Mouse (Mus musculus): Measurements from ENCODE around the gene Adh1. TPM values are rescaled to one million over a fixed set of nuclear protein-coding genes. Genes with fewer than 3 reads are reported as not detected.

Adh1 gene
- polyA plus RNA-seq, 1 experiment from 2014 or later: 138 TPM

DNA sequence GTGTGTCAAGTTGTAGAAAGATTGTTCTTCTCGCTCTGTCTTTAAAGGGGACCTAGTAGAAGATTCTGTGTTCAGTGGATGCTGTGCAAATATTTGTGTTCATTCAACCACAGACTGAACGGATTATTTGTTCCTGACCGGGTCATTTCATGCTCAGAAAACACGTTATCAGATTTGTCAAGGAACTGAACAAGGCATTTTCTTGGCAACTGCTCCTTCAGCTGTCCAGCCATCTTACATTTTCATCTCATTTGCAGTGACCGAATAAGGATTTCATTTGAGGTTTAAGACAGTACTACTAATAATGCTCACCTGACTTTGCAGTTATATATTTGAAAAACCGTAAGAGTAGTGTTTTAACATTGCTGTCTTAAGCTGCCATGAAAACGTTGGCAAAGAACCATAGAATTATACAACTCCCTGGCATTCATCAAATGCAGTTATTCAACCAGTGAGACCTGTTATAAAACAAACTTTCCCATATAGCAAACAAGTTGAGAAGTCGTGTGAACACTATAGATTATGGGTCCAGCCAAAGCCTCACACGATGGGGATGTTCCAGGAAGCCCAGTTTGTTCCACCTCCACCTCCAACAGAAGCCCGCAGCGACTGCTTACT lies 24.1 kb upstream of the Adh1 start:
- Histone ChIP-seq H3K27ac (ENCODE audit: low read length) (no peak overlapping the region), H3K4me1 (ENCODE audit: control insufficient read depth, low read depth, low read length) (no peaks in the 10 kb centered on the region; the same call in 1 of the 2 replicates), H3K4me2 (ENCODE audit: low read depth, low read length) (no peak overlapping the region), H3K4me3 (ENCODE audit: low read depth, low read length) (no peak overlapping the region), H3K27me3 (ENCODE audit: control insufficient read depth, insufficient read depth, low read depth, low read length) (no peaks in the 10 kb centered on the region), H3K36me3 (ENCODE audit: control insufficient read depth, insufficient read depth) (no peaks in the 10 kb centered on the region), H3K9me3 (replicated peaks; ENCODE audit: control insufficient read depth, low read length) (no peaks in the 10 kb centered on the region), H3K9ac (ENCODE audit: low read depth, low read length) (no peak overlapping the region)
- no peak for ATAC-seq (ENCODE audit: low read depth)
- WGBS (ENCODE audit: insufficient replicate concordance): 59% methylated on average over 11 of the region's 11 CpGs

DNA sequence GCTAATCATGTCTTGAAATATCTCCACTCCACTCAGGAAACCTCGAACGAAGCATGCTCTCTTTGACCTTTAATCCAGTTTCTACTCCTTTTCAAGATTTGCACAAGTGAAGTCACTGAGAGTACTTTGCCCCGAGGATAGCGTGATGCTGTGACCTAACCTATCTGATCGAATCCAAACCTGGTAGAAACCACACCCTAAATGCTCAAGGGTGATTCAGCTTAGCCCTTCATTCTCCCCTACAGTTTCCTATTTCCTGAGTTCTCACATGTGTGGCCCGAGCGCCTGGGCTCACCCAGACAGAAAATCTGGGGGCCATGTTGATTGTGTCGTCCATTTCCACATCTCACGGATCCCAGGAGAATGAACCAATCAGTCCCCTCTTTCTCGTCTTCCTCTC lies 22.7 kb upstream of the Adh1 start:
- Histone ChIP-seq H3K27me3 (ENCODE audit: control insufficient read depth, insufficient read depth, low read depth, low read length) (no peaks in the 10 kb centered on the region), H3K4me1 (ENCODE audit: control insufficient read depth, low read depth, low read length) (no peaks in the 10 kb centered on the region; the same call in 1 of the 2 replicates), H3K27ac (ENCODE audit: low read length) (no peak overlapping the region), H3K9ac (ENCODE audit: low read depth, low read length) (no peak overlapping the region), H3K4me2 (ENCODE audit: low read depth, low read length) (no peak overlapping the region), H3K9me3 (replicated peaks; ENCODE audit: control insufficient read depth, low read length) (no peaks in the 10 kb centered on the region), H3K36me3 (ENCODE audit: control insufficient read depth, insufficient read depth) (no peaks in the 10 kb centered on the region), H3K4me3 (ENCODE audit: low read depth, low read length) (no peak overlapping the region)
- 52% methylated on average over 10 of the region's 10 CpGs for WGBS (ENCODE audit: insufficient replicate concordance)
- no peak for ATAC-seq (ENCODE audit: low read depth)

DNA sequence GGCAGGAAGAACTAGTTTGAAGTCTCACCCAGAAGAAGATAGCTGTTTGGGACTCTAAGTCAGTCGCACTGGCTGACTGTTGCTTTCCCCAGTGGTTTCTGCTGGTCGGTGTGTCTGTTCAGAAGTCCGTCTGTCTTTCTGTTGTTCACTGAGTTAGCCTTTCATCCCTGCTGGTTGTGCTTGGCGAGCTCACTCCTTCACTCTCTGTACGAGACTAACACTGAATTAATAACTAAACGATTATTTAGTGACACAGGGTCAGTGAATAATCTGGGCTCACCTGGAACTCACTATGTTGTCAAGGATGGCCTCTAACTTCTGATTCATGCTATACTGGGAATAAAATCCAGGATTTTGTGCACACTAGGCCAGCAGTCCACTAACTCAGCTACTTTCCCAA lies 21.3 kb upstream of the Adh1 start:
- no peak for ATAC-seq (ENCODE audit: low read depth)
- 71% methylated on average over 6 of the region's 6 CpGs for WGBS (ENCODE audit: insufficient replicate concordance)
- no peak overlapping the region for H3K4me2 ChIP-seq (ENCODE audit: low read depth, low read length)

DNA sequence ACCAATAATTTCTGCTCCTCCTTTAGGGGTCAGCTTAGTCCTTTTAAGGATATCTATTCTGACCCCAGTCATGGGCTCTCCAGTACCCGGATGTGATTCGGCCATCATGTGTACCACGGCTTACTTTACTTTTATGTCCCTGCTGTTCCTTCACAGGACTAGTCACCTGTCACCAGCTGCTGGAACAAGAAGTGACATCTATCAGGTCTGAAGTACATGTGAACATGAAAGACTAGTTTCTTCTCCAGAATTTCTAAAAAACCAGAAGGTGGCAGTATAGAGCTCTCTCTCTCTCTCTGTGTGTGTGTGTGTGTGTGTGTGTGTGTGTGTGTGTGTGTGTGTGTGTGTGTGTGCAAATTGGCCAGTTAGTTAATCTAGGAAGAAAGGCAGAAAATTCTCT lies 20.4 kb upstream of the Adh1 start:
- Histone ChIP-seq H3K9me3 (replicated peaks; ENCODE audit: control insufficient read depth, low read length) (no peaks in the 10 kb centered on the region), H3K27me3 (ENCODE audit: control insufficient read depth, insufficient read depth, low read depth, low read length) (no peaks in the 10 kb centered on the region), H3K36me3 (ENCODE audit: control insufficient read depth, insufficient read depth) (no peaks in the 10 kb centered on the region), H3K27ac (ENCODE audit: low read length) (no peak overlapping the region), H3K9ac (ENCODE audit: low read depth, low read length) (no peak overlapping the region), H3K4me1 (ENCODE audit: control insufficient read depth, low read depth, low read length) (no peaks in the 10 kb centered on the region; the same call in 1 of the 2 replicates), H3K4me2 (ENCODE audit: low read depth, low read length) (no peak overlapping the region), H3K4me3 (ENCODE audit: low read depth, low read length) (no peak overlapping the region)
- 70% methylated on average over 3 of the region's 3 CpGs for WGBS (ENCODE audit: insufficient replicate concordance)
- ATAC-seq (ENCODE audit: low read depth): no peak

More for the DNA sequence above, 21.3 kb upstream of the Adh1 start:
- no peaks in the 10 kb centered on the region; the same call in 1 of the 2 replicates for H3K4me1 ChIP-seq (ENCODE audit: control insufficient read depth, low read depth, low read length)
- H3K4me3 ChIP-seq (ENCODE audit: low read depth, low read length): no peak overlapping the region
- H3K36me3 ChIP-seq (ENCODE audit: control insufficient read depth, insufficient read depth): no peaks in the 10 kb centered on the region
- no peak overlapping the region for H3K9ac ChIP-seq (ENCODE audit: low read depth, low read length)
- no peaks in the 10 kb centered on the region for H3K9me3 ChIP-seq (replicated peaks; ENCODE audit: control insufficient read depth, low read length)
- H3K27ac ChIP-seq (ENCODE audit: low read length): no peak overlapping the region
- no peaks in the 10 kb centered on the region for H3K27me3 ChIP-seq (ENCODE audit: control insufficient read depth, insufficient read depth, low read depth, low read length)

DNA sequence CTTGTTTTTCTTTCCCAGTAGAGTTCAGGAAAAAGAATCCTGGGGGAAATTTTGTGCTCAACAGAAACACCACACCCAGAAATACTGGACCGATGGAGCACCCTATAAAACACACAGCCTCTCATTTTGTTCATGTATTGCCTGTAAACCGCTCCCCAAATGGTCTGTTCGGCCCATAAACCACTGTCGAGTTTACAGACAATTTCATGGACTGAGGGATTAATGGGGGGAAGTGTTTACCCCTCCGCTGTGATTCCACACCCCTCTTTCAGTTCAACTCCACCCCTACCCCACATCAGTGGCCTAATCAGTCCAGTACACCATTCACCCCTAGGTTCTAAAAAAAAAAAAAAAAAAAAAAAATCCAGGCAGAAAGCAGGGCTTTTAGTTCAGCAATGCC lies 19.8 kb upstream of the Adh1 start:
- no peaks in the 10 kb centered on the region for H3K27me3 ChIP-seq (ENCODE audit: control insufficient read depth, insufficient read depth, low read depth, low read length)
- no peak for ATAC-seq (ENCODE audit: low read depth)
- H3K4me2 ChIP-seq (ENCODE audit: low read depth, low read length): no peak overlapping the region
- H3K36me3 ChIP-seq (ENCODE audit: control insufficient read depth, insufficient read depth): no peaks in the 10 kb centered on the region
- 63% methylated on average over 5 of the region's 5 CpGs for WGBS (ENCODE audit: insufficient replicate concordance)
- H3K4me1 ChIP-seq (ENCODE audit: control insufficient read depth, low read depth, low read length): no peaks in the 10 kb centered on the region; the same call in 1 of the 2 replicates
- no peak overlapping the region for H3K27ac ChIP-seq (ENCODE audit: low read length)
- no peak overlapping the region for H3K4me3 ChIP-seq (ENCODE audit: low read depth, low read length)
- no peak overlapping the region for H3K9ac ChIP-seq (ENCODE audit: low read depth, low read length)
- H3K9me3 ChIP-seq (replicated peaks; ENCODE audit: control insufficient read depth, low read length): no peaks in the 10 kb centered on the region

DNA sequence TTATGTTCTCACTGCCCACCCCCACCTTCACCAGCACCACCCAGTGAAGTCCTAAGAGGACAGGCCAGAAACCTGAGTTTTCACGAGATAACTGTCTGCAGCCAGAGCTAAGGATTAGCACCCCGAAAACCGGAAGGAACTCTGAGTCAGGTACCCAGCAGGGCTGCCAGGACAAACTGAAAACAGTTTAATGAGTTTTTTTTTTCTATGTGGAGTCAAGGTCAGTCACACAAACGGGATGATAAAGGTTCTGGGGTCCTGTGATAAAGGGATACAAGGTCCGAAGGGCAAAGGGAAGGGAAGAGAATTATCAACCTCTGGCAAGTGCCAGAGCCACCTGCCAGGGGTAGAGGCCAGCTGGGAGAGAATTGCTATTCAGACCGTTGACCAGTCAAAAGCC lies 19.4 kb upstream of the Adh1 start:
- H3K27ac ChIP-seq (ENCODE audit: low read length): no peak overlapping the region
- no peak overlapping the region for H3K4me3 ChIP-seq (ENCODE audit: low read depth, low read length)
- ATAC-seq (ENCODE audit: low read depth): peak; percentile 20; the same call in 1 of the 2 replicates
- no peak overlapping the region for H3K9ac ChIP-seq (ENCODE audit: low read depth, low read length)
- no peaks in the 10 kb centered on the region for H3K27me3 ChIP-seq (ENCODE audit: control insufficient read depth, insufficient read depth, low read depth, low read length)
- H3K36me3 ChIP-seq (ENCODE audit: control insufficient read depth, insufficient read depth): no peaks in the 10 kb centered on the region
- WGBS (ENCODE audit: insufficient replicate concordance): 27% methylated on average over 6 of the region's 6 CpGs
- H3K4me2 ChIP-seq (ENCODE audit: low read depth, low read length): no peak overlapping the region
- H3K9me3 ChIP-seq (replicated peaks; ENCODE audit: control insufficient read depth, low read length): no peaks in the 10 kb centered on the region
- no peaks in the 10 kb centered on the region; the same call in 1 of the 2 replicates for H3K4me1 ChIP-seq (ENCODE audit: control insufficient read depth, low read depth, low read length)

DNA sequence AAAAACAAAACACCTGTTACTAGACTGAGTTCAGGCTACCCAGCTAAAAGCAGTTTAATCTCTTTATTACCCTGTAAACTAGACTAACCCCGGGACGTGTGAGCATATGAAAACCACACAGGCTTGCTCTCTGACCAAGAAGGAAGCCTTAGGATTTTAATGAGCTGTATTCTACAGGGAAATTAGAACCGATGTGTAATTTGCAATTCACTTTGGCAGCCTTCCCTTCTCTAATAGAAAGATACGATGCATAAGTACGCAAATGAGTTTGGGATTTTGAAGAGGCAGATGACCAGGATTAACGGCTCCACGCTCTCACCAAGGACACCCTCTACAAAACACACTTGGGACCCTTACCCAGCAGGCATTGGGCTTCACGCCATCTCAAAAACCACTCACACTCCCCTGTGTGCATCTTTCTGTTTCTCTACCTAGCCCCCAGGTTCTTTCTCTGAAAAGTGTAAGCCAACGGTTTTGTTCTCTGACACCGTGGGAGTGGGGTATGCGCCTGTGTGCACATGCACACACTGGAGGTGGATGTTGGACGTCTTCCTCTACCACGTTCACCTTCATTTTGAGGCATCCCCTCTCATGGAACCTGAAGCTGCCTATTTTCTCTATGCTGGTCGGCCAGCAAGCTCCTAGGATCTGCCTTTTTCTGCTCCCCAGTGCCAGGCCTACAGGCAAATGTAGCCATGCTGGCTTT lies 18.6 kb upstream of the Adh1 start:
- Histone ChIP-seq H3K9me3 (replicated peaks; ENCODE audit: control insufficient read depth, low read length) (no peaks in the 10 kb centered on the region), H3K9ac (ENCODE audit: low read depth, low read length) (no peak overlapping the region), H3K36me3 (ENCODE audit: control insufficient read depth, insufficient read depth) (no peaks in the 10 kb centered on the region), H3K4me3 (ENCODE audit: low read depth, low read length) (no peak overlapping the region), H3K4me1 (ENCODE audit: control insufficient read depth, low read depth, low read length) (no peaks in the 10 kb centered on the region; the same call in 1 of the 2 replicates), H3K27me3 (ENCODE audit: control insufficient read depth, insufficient read depth, low read depth, low read length) (no peaks in the 10 kb centered on the region), H3K27ac (ENCODE audit: low read length) (no peak overlapping the region), H3K4me2 (ENCODE audit: low read depth, low read length) (no peak overlapping the region)
- 71% methylated on average over 14 of the region's 14 CpGs for WGBS (ENCODE audit: insufficient replicate concordance)
- no peak for ATAC-seq (ENCODE audit: low read depth)

DNA sequence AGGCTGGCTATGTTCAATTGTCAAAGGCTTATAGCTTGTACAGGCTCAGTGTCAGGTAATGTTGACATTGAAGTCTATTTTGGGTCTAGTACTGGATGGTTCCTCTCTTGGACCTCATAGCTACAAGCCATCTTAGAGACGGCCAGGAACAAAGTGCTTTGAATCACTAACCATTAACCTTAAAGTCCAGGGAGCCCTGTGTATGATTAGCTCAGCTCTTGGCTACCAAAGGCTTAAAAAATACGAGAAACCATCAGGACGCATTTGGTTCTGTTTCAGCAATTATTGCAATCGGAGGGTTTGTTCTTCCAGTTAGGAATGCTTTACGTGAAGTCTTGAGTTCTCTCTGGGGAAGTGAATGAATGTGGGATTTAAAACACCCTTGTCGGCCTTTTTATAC lies 17.9 kb upstream of the Adh1 start:
- no peak overlapping the region for H3K4me2 ChIP-seq (ENCODE audit: low read depth, low read length)
- H3K4me3 ChIP-seq (ENCODE audit: low read depth, low read length): no peak overlapping the region
- H3K9me3 ChIP-seq (replicated peaks; ENCODE audit: control insufficient read depth, low read length): no peaks in the 10 kb centered on the region
- no peak overlapping the region for H3K9ac ChIP-seq (ENCODE audit: low read depth, low read length)
- no peaks in the 10 kb centered on the region; the same call in 1 of the 2 replicates for H3K4me1 ChIP-seq (ENCODE audit: control insufficient read depth, low read depth, low read length)
- no peaks in the 10 kb centered on the region for H3K36me3 ChIP-seq (ENCODE audit: control insufficient read depth, insufficient read depth)
- no peak overlapping the region for H3K27ac ChIP-seq (ENCODE audit: low read length)
- ATAC-seq (ENCODE audit: low read depth): peak; percentile 58; the same call in 1 of the 2 replicates
- no peaks in the 10 kb centered on the region for H3K27me3 ChIP-seq (ENCODE audit: control insufficient read depth, insufficient read depth, low read depth, low read length)
- 68% methylated on average over 6 of the region's 6 CpGs for WGBS (ENCODE audit: insufficient replicate concordance)

DNA sequence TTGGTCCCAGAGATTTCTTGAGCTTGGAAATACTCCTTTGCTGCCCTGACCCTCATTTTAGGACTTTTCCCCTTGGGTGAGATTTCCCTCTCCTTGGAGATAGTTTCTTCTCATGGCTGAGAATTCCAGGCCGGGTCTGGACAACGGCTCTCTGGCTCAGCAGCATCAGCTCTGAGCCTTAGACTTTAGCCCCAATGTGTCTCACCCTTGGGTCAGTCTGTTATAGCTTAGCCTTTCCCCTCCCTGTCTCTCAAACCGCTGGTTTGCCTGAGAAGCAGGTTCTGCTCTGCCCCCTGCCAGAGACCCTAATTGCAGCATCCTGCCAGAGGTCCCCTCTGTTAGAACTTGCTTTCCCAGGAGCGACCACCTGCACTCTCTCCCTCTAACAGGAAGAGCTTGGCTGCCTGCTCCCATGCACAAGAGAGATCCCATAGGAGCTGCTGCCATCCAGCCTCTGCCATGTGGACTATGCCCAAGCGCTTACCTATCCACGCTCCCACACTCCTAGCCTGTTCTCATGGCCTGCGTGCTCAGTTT lies 16.4 kb upstream of the Adh1 start:
- H3K4me1 ChIP-seq (ENCODE audit: control insufficient read depth, low read depth, low read length): no peaks in the 10 kb centered on the region; the same call in 1 of the 2 replicates
- no peaks in the 10 kb centered on the region for H3K9me3 ChIP-seq (replicated peaks; ENCODE audit: control insufficient read depth, low read length)
- no peaks in the 10 kb centered on the region for H3K27me3 ChIP-seq (ENCODE audit: control insufficient read depth, insufficient read depth, low read depth, low read length)
- no peak for ATAC-seq (ENCODE audit: low read depth)
- H3K4me2 ChIP-seq (ENCODE audit: low read depth, low read length): no peak overlapping the region
- H3K36me3 ChIP-seq (ENCODE audit: control insufficient read depth, insufficient read depth): no peaks in the 10 kb centered on the region
- H3K9ac ChIP-seq (ENCODE audit: low read depth, low read length): no peak overlapping the region
- WGBS (ENCODE audit: insufficient replicate concordance): 62% methylated on average over 7 of the region's 7 CpGs
- H3K27ac ChIP-seq (ENCODE audit: low read length): no peak overlapping the region
- no peak overlapping the region for H3K4me3 ChIP-seq (ENCODE audit: low read depth, low read length)
